Mouse (Mus musculus) embryonic facial prominence, embryonic 14.5 days (tissue): ENCODE measurements around the gene Serf1. TPM values are rescaled to one million over a fixed set of nuclear protein-coding genes. Genes with fewer than 3 reads are reported as not detected.
A peak's percentile ranks its signal among the peaks of the same experiment; 100 is the strongest.

Source experiments
- ATAC-seq: fragments of 200-750 bp; cut with Nextera tagmentation; 2 replicates; pipeline ENCODE4 v1.8.0; 2017; ENCODE audit warnings: low read depth, moderate number of reproducible peaks, moderate TSS enrichment
- DNase-seq: peaks from one replicate; pipeline ENCODE4 v3.0.0-alpha.2; 2015; ENCODE audit warnings: low spot score
- H3K27ac ChIP-seq: fragments of 300-500 bp; sonication (generic); replicated peaks from 2 replicates; pipeline ENCODE4 v1.5.1; 2014; ENCODE audit warnings: low read depth, mild to moderate bottlenecking, low read length, moderate library complexity
- H3K27me3 ChIP-seq: fragments of 300-500 bp; sonication (generic); replicated peaks from 2 replicates; pipeline ENCODE4 v1.6.1; 2014; ENCODE audit warnings: low read length; ENCODE audit not compliant: control insufficient read depth, insufficient read depth
- H3K36me3 ChIP-seq: fragments of 300-500 bp; sonication (generic); 2 replicates; pipeline ENCODE4 v1.6.1; 2014; ENCODE audit warnings: low read length, mixed read lengths; ENCODE audit not compliant: control insufficient read depth, insufficient read depth
- H3K4me1 ChIP-seq: fragments of 300-500 bp; sonication (generic); 2 replicates; pipeline ENCODE4 v1.6.1; 2014; ENCODE audit warnings: antibody characterized with exemption, low read length; ENCODE audit not compliant: control insufficient read depth, insufficient read depth
- H3K4me2 ChIP-seq: fragments of 300-500 bp; sonication (generic); 2 replicates; pipeline ENCODE4 v1.6.1; 2014; ENCODE audit warnings: low read depth, mild to moderate bottlenecking, low read length, moderate library complexity, mixed read lengths
- H3K4me3 ChIP-seq: fragments of 300-500 bp; sonication (generic); 2 replicates; pipeline ENCODE4 v1.5.1; 2014; ENCODE audit warnings: low read depth, mild to moderate bottlenecking, low read length
- H3K9ac ChIP-seq: fragments of 300-500 bp; sonication (generic); 2 replicates; pipeline ENCODE4 v1.6.1; 2014; ENCODE audit warnings: low read depth, mild to moderate bottlenecking, low read length, moderate library complexity, mixed read lengths
- H3K9me3 ChIP-seq: fragments of 300-500 bp; sonication (generic); 2 replicates; pipeline ENCODE4 v1.6.1; 2016; ENCODE audit warnings: low read length; ENCODE audit not compliant: control insufficient read depth
- WGBS: fragments of 180-500 bp; shearing (Covaris S2); extraction: QIAGEN DNeasy Blood & Tissue Kit; methylation state at CpG from one replicate; pipeline ENCODE4 v1.1.7; 2014; 5-methylcytosine and 5-hydroxymethylcytosine counted together
- polyA plus RNA-seq: library from polyadenylated mRNA; unstranded; fragments of >200 nt; fragmentation: Nextera tagmentation; extraction: Ambion mirVana; gene quantifications from 2 replicates; pipeline ENCODE4 v1.2.1, GENCODE M21; 2014

The Serf1 gene
- 161 and 172 TPM in 2 replicates for polyA plus RNA-seq

GRCm38 (mm10) chr13:100107652-100108472 is at the start of gene Serf1:
Gene Serf1 (plus strand): TSS chr13:100108012.
- peak within 1 kb of the TSS; percentile 59 for H3K27ac ChIP-seq
- H3K9ac ChIP-seq, result peak within 1 kb of the TSS; percentile 81
- H3K4me2 ChIP-seq, result peak within 1 kb of the TSS; percentile 72
- H3K9me3 ChIP-seq, result no peaks in the 10 kb centered on the region
- DNase-seq (peak; percentile 88), ATAC-seq (peak; percentile 83)
- H3K36me3 ChIP-seq, result peaks cover 18% of the 10 kb centered on the region; the same call in 1 of the 2 replicates
- WGBS, result under 1% methylated on average over 48 of the region's 76 CpGs
- no peaks in the 10 kb centered on the region for H3K27me3 ChIP-seq
- peak within 1 kb of the TSS; percentile 72 for H3K4me3 ChIP-seq
- peaks cover 14% of the 10 kb centered on the region; the same call in 1 of the 2 replicates for H3K4me1 ChIP-seq

GRCm38 (mm10) chr13:100063936-100064335 is 43.9 kb upstream of the Serf1 start:
- WGBS, result 93% methylated on average over 3 of the region's 3 CpGs
- Histone ChIP-seq H3K27me3 (no peaks in the 10 kb centered on the region), H3K4me3 (no peak overlapping the region), H3K4me1 (no peaks in the 10 kb centered on the region), H3K36me3 (peaks cover 74% of the 10 kb centered on the region), H3K9ac (no peak overlapping the region), H3K27ac (no peak overlapping the region), H3K9me3 (no peaks in the 10 kb centered on the region), H3K4me2 (no peak overlapping the region)
- DNase-seq (no peak), ATAC-seq (no peak)

GRCm38 (mm10) chr13:100067821-100068220 is 40.0 kb upstream of the Serf1 start:
- 82% methylated on average over 6 of the region's 6 CpGs for WGBS
- H3K27ac ChIP-seq, result no peak overlapping the region
- H3K4me2 ChIP-seq, result no peak overlapping the region
- peaks cover 81% of the 10 kb centered on the region for H3K36me3 ChIP-seq
- H3K9ac ChIP-seq, result no peak overlapping the region
- no peaks in the 10 kb centered on the region for H3K9me3 ChIP-seq
- H3K4me3 ChIP-seq, result no peak overlapping the region
- no peak for ATAC-seq
- no peak for DNase-seq
- H3K27me3 ChIP-seq, result no peaks in the 10 kb centered on the region
- no peaks in the 10 kb centered on the region for H3K4me1 ChIP-seq

- Histone ChIP-seq H3K9ac (no peak overlapping the region), H3K4me3 (no peak overlapping the region), H3K27ac (no peak overlapping the region), H3K4me2 (no peak overlapping the region), H3K4me1 (no peaks in the 10 kb centered on the region), H3K36me3 (peaks cover 87% of the 10 kb centered on the region), H3K9me3 (no peaks in the 10 kb centered on the region), H3K27me3 (no peaks in the 10 kb centered on the region)
- ATAC-seq (no peak), DNase-seq (no peak)
- 86% methylated on average over 8 of the region's 8 CpGs for WGBS
Observed at GRCm38 (mm10) chr13:100071473-100071872, 36.3 kb upstream of the Serf1 start.

GRCm38 (mm10) chr13:100098808-100099207 is 9.0 kb upstream of the Serf1 start:
- no peak overlapping the region for H3K4me3 ChIP-seq
- DNase-seq (no peak), ATAC-seq (no peak)
- peaks cover 12% of the 10 kb centered on the region for H3K4me1 ChIP-seq
- no peak overlapping the region for H3K27ac ChIP-seq
- H3K27me3 ChIP-seq, result no peaks in the 10 kb centered on the region
- peaks cover 50% of the 10 kb centered on the region for H3K36me3 ChIP-seq
- no peak overlapping the region for H3K4me2 ChIP-seq
- no peak overlapping the region for H3K9ac ChIP-seq
- 89% methylated on average over 6 of the region's 6 CpGs for WGBS
- no peaks in the 10 kb centered on the region for H3K9me3 ChIP-seq

GRCm38 (mm10) chr13:100103052-100103658 is 4.7 kb upstream of the Serf1 start:
- Histone ChIP-seq H3K36me3 (peaks cover 9% of the 10 kb centered on the region; the same call in 1 of the 2 replicates), H3K9ac (peak overlapping the region; percentile 79), H3K27ac (peak overlapping the region; percentile 71), H3K4me2 (peak overlapping the region; percentile 85), H3K27me3 (no peaks in the 10 kb centered on the region), H3K4me3 (peak overlapping the region; percentile 78), H3K9me3 (no peaks in the 10 kb centered on the region), H3K4me1 (peaks cover 16% of the 10 kb centered on the region)
- no peak for ATAC-seq
- no peak for DNase-seq
- 4% methylated on average over 15 of the region's 15 CpGs for WGBS

- H3K4me2 ChIP-seq, result peak within 1 kb of the TSS; percentile 85
- H3K27ac ChIP-seq, result peak within 1 kb of the TSS; percentile 71
- no peaks in the 10 kb centered on the region for H3K27me3 ChIP-seq
- DNase-seq (peak; percentile 92), ATAC-seq (peak; percentile 78)
- peak within 1 kb of the TSS; percentile 79 for H3K9ac ChIP-seq
- H3K4me1 ChIP-seq, result peaks cover 17% of the 10 kb centered on the region
- under 1% methylated on average over 33 of the region's 44 CpGs for WGBS
- peak within 1 kb of the TSS; percentile 78 for H3K4me3 ChIP-seq
- peaks cover 2% of the 10 kb centered on the region; the same call in 1 of the 2 replicates for H3K36me3 ChIP-seq
- no peaks in the 10 kb centered on the region for H3K9me3 ChIP-seq
Observed at GRCm38 (mm10) chr13:100103748-100104254, 4.0 kb upstream of the Serf1 start, which contains the start of gene Bdp1. Gene Bdp1 (minus strand): TSS chr13:100104070.

GRCm38 (mm10) chr13:100112218-100112972 is 4.6 kb downstream of the Serf1 start:
- Histone ChIP-seq H3K4me1 (peaks cover 9% of the 10 kb centered on the region; the same call in 1 of the 2 replicates), H3K27me3 (no peaks in the 10 kb centered on the region), H3K27ac (no peak overlapping the region), H3K9ac (no peak overlapping the region), H3K9me3 (no peaks in the 10 kb centered on the region), H3K4me2 (no peak overlapping the region), H3K4me3 (no peak overlapping the region), H3K36me3 (peaks cover 38% of the 10 kb centered on the region; the same call in 1 of the 2 replicates)
- DNase-seq (no peak), ATAC-seq (no peak)
- 46% methylated on average over 5 of the region's 5 CpGs for WGBS
